Mouse (Mus musculus): ENCODE measurements around the gene Zfand3. TPM values are rescaled to one million over a fixed set of nuclear protein-coding genes. Genes with fewer than 3 reads are reported as not detected.

Zfand3 gene
- total RNA-seq (2021) = 100 to 1,000 TPM; 138 to 143 TPM
- long read RNA-seq, experiment 1, transcript Zfand3-202 (6 exons, 3,039 nt) = major isoform, 10 of 42 reads
- long read RNA-seq, experiment 1, transcript Zfand3-205 (2 exons, 360 nt) = minor isoform, 5 of 42 reads
- long read RNA-seq, experiment 1, partial matches to known transcripts = 6 of 42 reads
- long read RNA-seq, experiment 1, other reads (novel, unspliced or antisense) = 18 of 42 reads
- long read RNA-seq, experiment 2, transcript Zfand3-202 (6 exons, 3,039 nt) = major isoform, 12 of 40 reads
- long read RNA-seq, experiment 2, partial matches to known transcripts = 12 of 40 reads
- long read RNA-seq, experiment 2, other reads (novel, unspliced or antisense) = 12 of 40 reads

- DNase-seq = peak; percentile 97
Measured at GRCm38 (mm10) chr17:30004203-30005102, at the start of gene Zfand3. Zfand3 (plus strand) TSS chr17:30004733.

DNA sequence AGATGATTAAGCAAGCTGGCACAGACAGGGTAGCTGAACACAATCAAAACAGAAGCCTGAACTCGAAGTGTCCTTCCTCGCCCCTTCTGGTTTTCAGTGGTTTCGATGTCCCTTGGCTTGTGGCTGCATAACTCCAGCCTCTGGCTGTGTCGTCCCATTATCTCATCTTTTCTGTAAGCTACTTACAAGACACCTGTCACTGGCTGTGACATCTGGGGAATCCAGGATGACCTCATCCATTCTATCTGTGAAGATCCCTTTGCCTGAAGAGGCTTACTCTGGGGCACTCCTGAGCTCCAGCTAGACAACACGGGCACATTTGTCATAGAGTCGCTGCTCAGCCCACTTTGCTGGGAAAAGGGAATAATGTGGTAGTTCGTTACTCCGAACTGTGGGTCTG is 48.7 kb upstream of the Zfand3 start:
- DNase-seq = no peak

DNA sequence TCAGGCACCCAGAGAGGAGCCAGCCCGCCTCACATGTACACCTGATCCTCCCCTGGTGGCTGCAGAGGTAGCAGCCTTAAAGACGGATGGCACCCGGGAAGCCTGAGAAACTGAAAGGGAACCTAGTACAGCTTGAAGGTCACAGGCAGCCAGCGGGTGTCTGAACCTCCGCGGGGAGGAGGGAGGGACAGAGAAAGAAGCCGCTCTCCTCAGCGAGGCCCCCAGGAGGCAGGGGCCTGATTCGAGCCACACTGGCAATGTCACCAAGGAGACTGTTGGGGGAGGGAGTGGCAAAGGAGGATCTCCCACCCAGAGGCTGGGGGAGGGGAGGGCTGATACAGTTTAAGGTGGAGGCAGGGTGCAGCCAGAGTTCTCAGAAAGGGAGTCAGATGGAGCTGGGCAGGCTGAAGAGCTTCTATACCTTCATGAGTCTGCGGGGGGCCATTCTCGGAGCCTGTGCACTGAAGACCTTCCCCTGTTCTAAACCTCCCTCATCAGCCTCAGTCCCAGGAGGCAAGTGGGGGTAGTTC is 40.7 kb upstream of the Zfand3 start:
- peak; percentile 20 for DNase-seq

DNA sequence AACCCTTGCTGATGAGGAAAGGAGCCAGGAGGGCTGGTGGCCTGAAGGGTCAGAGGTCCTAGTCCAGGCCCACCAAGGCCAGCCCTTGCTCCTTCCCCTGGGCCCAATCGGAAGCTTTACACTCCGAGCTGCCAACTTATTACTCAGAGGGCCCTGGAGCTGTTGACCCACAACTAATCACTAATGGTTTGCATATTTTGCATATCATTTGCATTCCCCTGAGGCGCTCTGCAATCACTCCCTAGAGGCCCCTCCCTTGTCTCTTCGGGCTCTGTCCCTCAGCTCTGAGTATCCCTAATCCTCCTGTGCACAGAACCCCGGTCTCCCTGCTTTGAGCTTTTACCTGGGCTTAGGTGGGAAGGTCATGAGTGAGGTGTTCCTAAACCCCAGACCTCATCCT is 39.0 kb upstream of the Zfand3 start:
- DNase-seq = no peak

GRCm38 (mm10) chr17:29970037-29970555 is 34.4 kb upstream of the Zfand3 start, which contains the start of gene Mdga1:
Mdga1 (minus strand) TSS chr17:29970087.
- no peak for DNase-seq

DNA sequence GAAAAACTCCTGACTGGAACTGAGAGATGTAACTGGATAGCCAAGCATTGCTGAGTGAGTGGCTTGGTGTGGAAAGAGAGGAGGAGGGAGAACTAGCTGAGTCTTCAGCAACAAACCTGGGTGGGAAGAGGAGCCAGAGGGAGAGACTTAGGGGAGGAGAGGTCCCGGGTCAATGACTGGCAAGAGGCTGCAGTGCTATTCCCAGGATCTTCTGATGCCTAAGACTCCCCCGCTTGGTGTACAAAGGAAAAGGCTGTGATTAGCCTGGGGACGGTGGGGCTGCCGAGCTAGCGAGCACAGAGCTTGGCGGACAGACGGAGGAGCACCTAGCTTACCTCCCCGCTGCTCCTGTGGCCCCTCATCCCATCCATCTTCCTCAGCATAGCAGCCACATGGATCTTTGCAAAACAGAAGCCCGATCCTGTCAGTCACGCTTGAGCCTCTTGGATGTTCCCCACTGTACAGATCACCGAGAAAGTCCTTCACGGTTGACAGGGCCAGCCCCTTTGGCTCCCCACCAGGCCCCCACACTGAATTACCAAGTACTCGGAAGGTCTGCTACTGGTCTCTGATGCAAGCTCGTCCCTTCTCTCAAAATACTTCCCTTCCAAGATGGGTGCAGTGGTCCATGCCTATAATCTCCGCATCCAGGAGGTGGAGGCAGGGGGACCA is 32.6 kb upstream of the Zfand3 start:
- no peak for DNase-seq

DNA sequence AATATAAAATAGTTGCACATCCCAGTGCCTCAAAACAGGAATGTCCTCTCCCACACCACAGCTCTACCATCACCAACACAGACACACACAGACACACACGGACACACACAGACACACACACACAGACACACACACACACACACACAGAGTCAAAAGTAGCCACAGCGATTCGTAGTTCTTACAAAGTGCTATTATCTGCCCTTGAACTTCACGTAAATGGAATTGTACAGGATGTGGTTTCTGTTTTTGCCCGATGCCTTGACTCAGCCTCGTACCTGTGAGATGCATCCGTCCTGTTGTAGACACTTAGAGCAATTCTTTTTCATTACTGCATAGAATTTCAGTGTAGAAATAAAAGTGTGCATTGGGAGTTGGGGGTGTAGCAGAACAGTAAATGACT is 31.3 kb upstream of the Zfand3 start:
- DNase-seq = no peak

DNA sequence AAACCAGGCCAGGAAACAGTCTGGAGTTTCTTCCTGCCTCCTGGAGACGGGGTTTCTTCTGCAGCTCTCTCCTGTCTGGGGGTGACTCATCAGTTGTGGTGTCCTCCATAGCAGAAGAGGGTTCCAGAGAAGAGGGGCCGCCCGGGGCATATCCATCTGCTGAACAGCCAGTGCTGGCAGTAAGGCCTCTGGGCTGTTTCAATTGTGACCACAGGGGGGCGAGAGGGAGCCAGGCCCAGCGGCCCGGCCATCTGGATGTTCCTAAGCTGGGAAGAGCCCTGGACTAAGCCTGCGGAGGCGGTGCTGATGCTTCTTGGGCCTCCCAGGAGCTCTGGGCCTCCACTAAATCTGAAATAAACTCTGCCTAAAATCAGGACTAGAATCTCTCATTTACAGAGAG is 28.8 kb upstream of the Zfand3 start:
- peak; percentile 80 for DNase-seq

- DNase-seq = no peak
Measured at GRCm38 (mm10) chr17:29979020-29979419, 25.5 kb upstream of the Zfand3 start.

- DNase-seq = no peak
Measured at GRCm38 (mm10) chr17:29979841-29980240, 24.7 kb upstream of the Zfand3 start.

GRCm38 (mm10) chr17:29981568-29981967 is 23.0 kb upstream of the Zfand3 start:
- DNase-seq = no peak

DNA sequence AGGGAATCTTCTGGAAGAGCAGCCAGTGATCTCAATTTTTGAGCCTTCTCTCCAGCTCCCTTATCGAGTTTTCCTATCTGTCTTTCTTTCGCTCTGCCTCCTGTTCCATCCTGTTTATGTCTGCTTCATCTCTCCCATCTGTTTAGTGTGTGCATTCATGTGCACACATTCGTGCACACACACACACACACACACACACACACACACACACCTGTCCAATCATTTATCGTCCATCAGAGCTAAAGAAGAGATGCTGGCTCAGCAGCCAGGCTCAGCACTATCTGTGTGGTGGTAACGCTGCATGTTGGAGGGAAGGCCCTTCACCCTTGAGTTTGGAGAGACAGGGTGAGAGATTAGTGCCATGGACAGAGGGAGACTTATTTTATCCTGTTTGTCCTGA is 21.3 kb upstream of the Zfand3 start:
- no peak for DNase-seq

DNA sequence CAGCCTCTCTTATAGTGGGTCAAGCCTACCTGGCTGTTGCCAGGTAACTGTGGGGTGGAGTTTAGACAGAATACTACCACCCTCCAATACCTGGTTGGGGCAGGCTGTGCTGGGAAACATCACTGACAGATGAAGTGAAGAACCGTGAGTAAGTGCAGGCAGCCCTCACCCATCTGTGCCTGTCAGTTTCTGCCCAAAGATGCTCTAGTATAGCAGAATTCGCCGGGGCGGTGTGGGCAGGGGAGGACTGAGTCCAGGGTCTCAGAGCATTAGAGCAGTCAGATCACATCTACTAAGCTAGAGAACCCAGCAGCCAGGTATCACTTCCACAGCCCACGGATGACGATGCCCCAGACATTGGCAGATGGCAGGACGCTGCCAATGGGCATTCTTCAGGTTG is 19.6 kb upstream of the Zfand3 start:
- DNase-seq = no peak

DNA sequence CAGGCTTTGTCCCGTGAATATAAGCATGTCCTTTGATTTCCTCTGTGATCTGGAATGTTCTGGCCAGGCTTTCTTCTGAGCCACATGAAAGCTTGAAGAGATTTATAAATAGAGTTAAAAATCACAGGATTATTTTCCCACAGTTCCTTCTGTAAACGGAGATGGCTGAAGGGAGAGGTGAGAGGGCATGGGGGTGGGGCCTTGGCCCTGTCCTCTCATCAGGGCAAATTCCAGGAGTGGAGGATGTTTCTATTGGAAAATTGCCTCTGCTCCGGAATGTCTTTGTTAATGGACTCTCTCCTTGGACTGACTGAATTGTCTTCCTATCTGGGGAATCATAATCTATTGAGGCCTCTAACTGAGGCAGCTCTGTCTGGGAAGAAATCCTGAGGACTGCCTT is 19.0 kb upstream of the Zfand3 start:
- DNase-seq = peak; percentile 30

- DNase-seq = no peak
Measured at GRCm38 (mm10) chr17:29988141-29988540, 16.4 kb upstream of the Zfand3 start.

DNA sequence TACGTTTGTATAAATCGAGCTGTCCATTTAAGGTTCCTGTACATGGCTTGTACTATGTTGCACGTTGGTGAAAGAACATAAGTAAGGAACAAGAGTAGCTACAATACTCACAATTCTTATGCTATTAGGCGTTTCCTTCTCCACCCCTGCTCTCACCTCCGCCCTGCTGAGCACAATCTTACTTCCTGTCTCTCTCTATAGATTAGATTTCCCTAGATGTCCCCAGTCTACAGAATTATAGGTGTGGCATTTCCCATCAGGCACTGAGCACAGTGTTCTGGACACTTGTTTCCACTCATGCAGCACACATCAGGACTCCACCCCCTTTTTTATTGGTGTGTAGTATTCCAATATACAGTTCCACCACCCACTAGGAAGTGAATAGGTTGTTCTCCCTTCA is 14.9 kb upstream of the Zfand3 start:
- DNase-seq = no peak

DNA sequence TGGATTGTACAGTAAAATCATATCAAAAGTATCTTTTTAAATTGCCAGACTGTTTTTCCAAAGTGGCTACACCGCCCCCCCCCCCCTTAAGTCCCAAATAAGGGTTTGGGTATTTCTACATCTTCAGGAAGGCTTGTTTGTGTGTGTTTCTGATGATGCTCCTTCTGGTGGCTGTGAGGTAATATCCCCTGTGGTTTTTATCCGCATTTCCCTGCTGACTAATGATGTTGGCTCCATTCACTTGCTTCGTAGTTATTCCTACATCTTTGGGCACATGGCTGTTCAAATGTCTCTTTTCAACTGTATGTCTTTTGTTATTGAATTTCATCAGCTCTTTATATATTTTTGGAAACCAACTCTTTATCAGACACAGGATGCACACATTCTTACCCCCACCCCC is 14.4 kb upstream of the Zfand3 start:
- no peak for DNase-seq

DNA sequence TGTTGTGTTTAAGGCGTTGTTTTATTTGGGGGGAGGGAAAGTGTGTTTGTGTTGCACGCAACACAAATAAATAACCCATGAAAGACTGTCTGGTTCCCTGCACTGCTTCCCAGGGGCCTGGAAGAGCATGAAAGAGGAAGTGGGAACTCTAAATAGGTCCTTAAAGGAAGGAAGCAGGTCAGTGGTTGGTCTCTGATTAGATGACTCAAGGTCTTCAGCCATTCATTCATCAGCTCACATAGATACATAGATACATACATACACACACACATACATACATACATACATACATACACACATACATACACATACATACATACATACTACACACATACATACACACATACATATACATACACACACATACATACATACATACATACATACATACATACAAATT is 13.7 kb upstream of the Zfand3 start:
- no peak for DNase-seq

GRCm38 (mm10) chr17:29993488-29993887 is 11.0 kb upstream of the Zfand3 start:
- DNase-seq = no peak

DNA sequence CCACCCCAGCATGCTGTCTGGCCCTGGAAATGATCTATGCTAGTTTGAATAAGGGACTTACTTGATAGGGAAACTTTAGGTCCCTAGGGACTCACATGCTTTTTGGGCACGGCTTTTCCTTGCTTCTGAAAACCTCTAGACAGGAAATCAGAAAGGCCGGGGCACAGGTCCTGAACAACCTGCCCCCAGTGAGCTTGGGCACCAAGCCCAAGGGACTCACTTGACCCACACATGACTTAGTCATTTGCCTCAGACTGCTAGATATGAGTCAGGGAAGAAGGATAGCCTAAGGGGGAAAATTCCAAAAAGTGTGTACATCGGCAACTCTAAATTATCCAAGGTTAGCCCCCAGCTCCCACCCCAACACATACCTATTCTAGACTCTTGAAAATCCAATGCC is 10.5 kb upstream of the Zfand3 start:
- no peak for DNase-seq

DNA sequence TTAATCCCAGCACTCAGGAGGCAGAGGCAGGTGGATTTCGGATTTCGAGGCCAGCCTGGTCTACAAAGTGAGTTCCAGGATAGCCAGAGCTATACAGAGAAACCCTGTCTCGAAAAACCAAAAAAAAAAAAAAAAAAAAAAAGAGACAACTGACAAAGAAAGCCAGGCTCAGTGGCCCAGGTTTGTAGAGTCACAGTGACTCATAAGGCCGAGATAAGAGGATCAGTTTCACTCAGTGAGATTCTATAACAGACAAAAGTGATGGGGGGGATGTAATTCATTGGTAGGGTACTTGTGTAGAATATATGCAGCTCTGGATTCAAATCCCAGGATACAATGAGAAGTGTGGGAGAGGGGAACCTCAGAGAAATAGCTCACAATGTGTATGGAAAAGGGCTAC is 10.1 kb upstream of the Zfand3 start:
- no peak for DNase-seq

DNA sequence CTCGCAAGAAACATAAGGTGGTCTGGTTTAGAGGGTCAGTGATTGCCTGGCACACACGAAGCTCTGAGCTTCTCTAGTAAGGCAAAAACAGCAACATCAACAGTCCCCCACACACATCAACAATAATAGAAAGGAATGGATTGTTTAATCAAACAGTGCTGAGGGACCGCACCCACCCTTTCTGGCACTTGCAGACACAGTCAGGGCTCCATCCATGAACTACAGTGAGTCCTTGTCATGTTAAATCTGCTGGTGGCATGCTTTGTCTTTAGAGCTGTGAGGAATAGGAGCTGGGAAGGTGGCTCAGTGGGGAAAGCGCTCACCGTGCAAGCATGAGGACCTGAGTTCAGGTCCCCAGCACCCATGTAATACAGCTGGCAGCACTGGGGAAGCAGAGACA is 8.5 kb upstream of the Zfand3 start:
- DNase-seq = no peak

All from gastrocnemius, postnatal 25 days (tissue).